Mouse (Mus musculus): Measurements from ENCODE around the gene Usp20. TPM values are rescaled to one million over a fixed set of nuclear protein-coding genes. Genes with fewer than 3 reads are reported as not detected.

Gene Usp20
- polyA plus RNA-seq, 1 experiment, result 38.5 TPM

DNA sequence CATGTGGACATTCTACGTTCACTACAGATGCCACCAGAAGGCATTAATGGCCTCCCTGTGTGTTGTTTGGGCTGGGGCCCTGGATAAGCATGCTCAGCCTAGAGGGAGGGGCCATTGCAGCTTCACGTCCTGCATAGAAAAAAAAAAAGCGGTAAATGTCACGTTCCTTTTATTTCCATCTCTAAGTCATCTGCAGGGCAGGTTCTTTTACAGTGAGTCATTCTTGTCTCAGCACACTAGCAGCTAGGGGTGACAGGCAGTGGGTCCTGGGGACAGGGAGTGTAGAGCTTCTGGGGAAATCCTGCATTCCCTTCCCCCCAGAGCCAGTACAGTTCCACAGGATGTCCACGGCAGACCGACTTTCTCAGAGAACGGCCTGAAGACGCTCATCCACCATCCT is 44.6 kb downstream of the Usp20 start:
- TF ChIP-seq REST (IDR thresholded peaks at IDR 0.05; ENCODE audit: insufficient read depth, insufficient read length) (no peak), USF1 (IDR thresholded peaks at IDR 0.05; ENCODE audit: low read depth) (no peak), POLR2AphosphoS2 (IDR thresholded peaks at IDR 0.05; ENCODE audit: insufficient read length, low read depth) (no peak)
- Histone ChIP-seq H3K4me3 (no peak overlapping the region), H3ac (ENCODE audit: control insufficient read depth, insufficient read length) (no peak overlapping the region), H3K27me3 (ENCODE audit: control insufficient read depth, insufficient read depth, insufficient read length) (no peaks in the 10 kb centered on the region), H3K79me2 (ENCODE audit: control insufficient read depth, insufficient read depth) (no peaks in the 10 kb centered on the region), H3K4me2 (ENCODE audit: low read depth) (peak overlapping the region; percentile 26), H3K36me3 (ENCODE audit: control insufficient read depth, insufficient read depth) (peaks cover 4% of the 10 kb centered on the region)

DNA sequence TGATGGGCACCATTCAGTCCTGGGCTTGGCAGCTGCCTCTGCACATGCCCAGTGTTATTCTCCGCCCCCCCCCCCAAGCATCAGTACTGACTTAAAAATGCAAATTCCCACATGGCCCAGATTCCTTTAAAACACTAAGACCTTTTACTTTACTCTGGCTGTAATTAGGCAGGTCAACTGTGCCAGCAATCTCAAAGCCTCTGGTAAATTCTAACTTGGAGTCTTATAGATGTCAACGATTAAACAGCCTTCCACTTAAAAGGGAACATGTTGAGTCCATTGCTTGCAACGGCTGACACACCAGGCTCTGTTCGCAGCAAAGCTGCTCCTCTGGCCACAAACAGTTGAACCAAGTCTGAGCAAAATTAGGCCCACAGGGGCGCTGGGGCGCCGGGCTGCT is 49.9 kb downstream of the Usp20 start:
- Histone ChIP-seq H3K27me3 (ENCODE audit: control insufficient read depth, insufficient read depth, insufficient read length) (no peaks in the 10 kb centered on the region), H3K79me2 (ENCODE audit: control insufficient read depth, insufficient read depth) (no peaks in the 10 kb centered on the region), H3K4me2 (ENCODE audit: low read depth) (no peak overlapping the region), H3K4me3 (no peak overlapping the region), H3ac (ENCODE audit: control insufficient read depth, insufficient read length) (no peak overlapping the region), H3K36me3 (ENCODE audit: control insufficient read depth, insufficient read depth) (peaks cover 20% of the 10 kb centered on the region)
- TF ChIP-seq MYOG (IDR thresholded peaks at IDR 0.05; ENCODE audit: control insufficient read depth in 1 of 3, insufficient read depth in 1 of 3, insufficient read length in 2 of 3, low read depth in 2 of 3), result no peak
- no peak for TF ChIP-seq POLR2AphosphoS2 (IDR thresholded peaks at IDR 0.05; ENCODE audit: insufficient read length, low read depth)
- TF ChIP-seq REST (IDR thresholded peaks at IDR 0.05; ENCODE audit: insufficient read depth, insufficient read length), result no peak
- TF ChIP-seq TCF12 (IDR thresholded peaks at IDR 0.05; ENCODE audit: insufficient read depth, poor library complexity, severe bottlenecking), result no peak
- TF ChIP-seq MYOD1 (IDR thresholded peaks at IDR 0.05; ENCODE audit: control insufficient read depth in 1 of 3, insufficient read length in 2 of 3, low read depth in 2 of 3), result no peak
- TF ChIP-seq TCF3 (IDR thresholded peaks at IDR 0.05; ENCODE audit: insufficient read length, low read depth), result no peak
- no peak for TF ChIP-seq E2F4 (IDR thresholded peaks at IDR 0.05; ENCODE audit: insufficient read depth)
- TF ChIP-seq POLR2A (IDR thresholded peaks at IDR 0.05; ENCODE audit: insufficient read length, low read depth), result no peak
- no peak for TF ChIP-seq MAX (IDR thresholded peaks at IDR 0.05; ENCODE audit: low read depth)

DNA sequence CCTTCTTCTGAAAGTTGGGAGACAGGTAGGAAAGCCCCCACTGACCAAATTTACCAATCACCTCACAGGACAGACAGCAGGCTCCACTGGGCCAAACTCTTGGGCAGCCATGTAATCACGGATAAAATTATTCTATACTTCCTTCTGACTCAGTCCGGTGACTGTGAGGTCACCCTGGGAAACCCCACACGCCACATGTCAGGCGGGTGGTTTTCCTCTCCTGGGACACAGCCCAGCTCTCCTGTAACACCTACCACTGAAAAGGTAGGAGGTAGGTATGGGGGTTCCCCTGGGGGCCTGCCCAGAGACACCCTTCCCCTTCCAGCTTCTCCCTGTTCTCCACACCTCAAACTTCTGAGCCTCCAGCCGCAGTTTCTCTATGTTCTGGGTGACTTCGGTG is 54.7 kb downstream of the Usp20 start:
- Histone ChIP-seq H3K27me3 (ENCODE audit: control insufficient read depth, insufficient read depth, insufficient read length) (no peaks in the 10 kb centered on the region), H3K4me3 (no peak overlapping the region), H3K36me3 (ENCODE audit: control insufficient read depth, insufficient read depth) (peaks cover 23% of the 10 kb centered on the region), H3K79me2 (ENCODE audit: control insufficient read depth, insufficient read depth) (no peaks in the 10 kb centered on the region), H3ac (ENCODE audit: control insufficient read depth, insufficient read length) (no peak overlapping the region), H3K4me2 (ENCODE audit: low read depth) (no peak overlapping the region)
- TF ChIP-seq POLR2AphosphoS2 (IDR thresholded peaks at IDR 0.05; ENCODE audit: insufficient read length, low read depth), result no peak
- no peak for TF ChIP-seq POLR2A (IDR thresholded peaks at IDR 0.05; ENCODE audit: insufficient read length, low read depth)
- TF ChIP-seq MYOG (IDR thresholded peaks at IDR 0.05; ENCODE audit: control insufficient read depth in 1 of 3, insufficient read depth in 1 of 3, insufficient read length in 2 of 3, low read depth in 2 of 3), result no peak
- no peak for TF ChIP-seq SRF (IDR thresholded peaks at IDR 0.05; ENCODE audit: control insufficient read depth, insufficient read length, low read depth)
- TF ChIP-seq MYOD1 (IDR thresholded peaks at IDR 0.05; ENCODE audit: control insufficient read depth in 1 of 3, insufficient read length in 2 of 3, low read depth in 2 of 3), result no peak
- no peak for TF ChIP-seq E2F4 (IDR thresholded peaks at IDR 0.05; ENCODE audit: insufficient read depth)
- no peak for TF ChIP-seq TCF3 (IDR thresholded peaks at IDR 0.05; ENCODE audit: insufficient read length, low read depth)
- TF ChIP-seq MAX (IDR thresholded peaks at IDR 0.05; ENCODE audit: low read depth), result no peak
- TF ChIP-seq CEBPB (IDR thresholded peaks at IDR 0.05; ENCODE audit: insufficient read depth, poor library complexity, severe bottlenecking), result no peak
- no peak for TF ChIP-seq TCF12 (IDR thresholded peaks at IDR 0.05; ENCODE audit: insufficient read depth, poor library complexity, severe bottlenecking)
- TF ChIP-seq USF1 (IDR thresholded peaks at IDR 0.05; ENCODE audit: low read depth), result no peak

DNA sequence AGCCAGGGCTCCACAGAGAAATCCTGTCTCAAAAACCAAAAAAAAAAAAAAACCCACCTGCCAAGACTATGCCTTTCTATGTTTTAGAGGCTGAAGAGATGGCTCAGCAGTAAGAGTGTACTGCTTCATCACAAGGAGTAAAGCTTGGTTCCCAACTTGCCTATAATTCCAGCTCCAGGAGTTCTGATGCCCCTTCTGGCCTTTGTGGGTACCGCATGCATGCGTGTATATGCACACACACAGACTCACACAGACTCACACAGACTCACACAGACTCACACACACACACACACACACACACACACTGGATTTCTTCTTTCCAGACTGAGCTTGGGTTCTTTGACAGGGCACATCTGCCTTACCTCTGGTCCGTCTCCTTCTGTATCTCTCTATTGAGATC is 58.0 kb downstream of the Usp20 start:
- Histone ChIP-seq H3K27me3 (ENCODE audit: control insufficient read depth, insufficient read depth, insufficient read length) (no peaks in the 10 kb centered on the region), H3K79me2 (ENCODE audit: control insufficient read depth, insufficient read depth) (no peaks in the 10 kb centered on the region), H3ac (ENCODE audit: control insufficient read depth, insufficient read length) (no peak overlapping the region), H3K36me3 (ENCODE audit: control insufficient read depth, insufficient read depth) (peaks cover 12% of the 10 kb centered on the region), H3K4me2 (ENCODE audit: low read depth) (no peak overlapping the region), H3K4me3 (no peak overlapping the region)
- TF ChIP-seq MYOD1 (IDR thresholded peaks at IDR 0.05; ENCODE audit: control insufficient read depth in 1 of 3, insufficient read length in 2 of 3, low read depth in 2 of 3) (no peak), REST (IDR thresholded peaks at IDR 0.05; ENCODE audit: insufficient read depth, insufficient read length) (no peak), TCF3 (IDR thresholded peaks at IDR 0.05; ENCODE audit: insufficient read length, low read depth) (no peak)

DNA sequence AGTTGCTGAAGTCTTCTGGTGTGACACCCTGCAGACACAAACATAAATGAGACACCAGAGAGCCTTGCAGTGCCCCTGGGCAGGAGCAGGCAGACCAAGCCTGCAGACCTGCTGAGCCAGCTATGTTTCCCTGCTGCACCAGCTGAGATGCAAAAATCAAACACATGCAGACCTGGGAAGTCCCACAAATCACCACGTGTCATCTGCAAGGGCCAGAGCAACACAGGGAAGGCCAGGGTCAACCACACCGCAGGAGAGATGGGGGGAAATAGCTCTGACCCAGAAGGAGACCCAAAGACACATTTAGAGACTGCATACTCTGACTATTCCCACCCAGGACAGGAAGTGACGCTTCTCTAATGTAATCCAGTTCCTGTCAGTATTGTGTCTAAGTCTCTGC is 58.4 kb downstream of the Usp20 start:
- peaks cover 8% of the 10 kb centered on the region for H3K36me3 ChIP-seq (ENCODE audit: control insufficient read depth, insufficient read depth)
- TF ChIP-seq MAX (IDR thresholded peaks at IDR 0.05; ENCODE audit: low read depth) (no peak), USF1 (IDR thresholded peaks at IDR 0.05; ENCODE audit: low read depth) (no peak), CEBPB (IDR thresholded peaks at IDR 0.05; ENCODE audit: insufficient read depth, poor library complexity, severe bottlenecking) (no peak), SRF (IDR thresholded peaks at IDR 0.05; ENCODE audit: control insufficient read depth, insufficient read length, low read depth) (no peak), MYOD1 (IDR thresholded peaks at IDR 0.05; ENCODE audit: control insufficient read depth in 1 of 3, insufficient read length in 2 of 3, low read depth in 2 of 3) (no peak), POLR2A (IDR thresholded peaks at IDR 0.05; ENCODE audit: insufficient read length, low read depth) (no peak), POLR2AphosphoS2 (IDR thresholded peaks at IDR 0.05; ENCODE audit: insufficient read length, low read depth) (no peak), E2F4 (IDR thresholded peaks at IDR 0.05; ENCODE audit: insufficient read depth) (no peak), REST (IDR thresholded peaks at IDR 0.05; ENCODE audit: insufficient read depth, insufficient read length) (no peak), MYOG (IDR thresholded peaks at IDR 0.05; ENCODE audit: control insufficient read depth in 1 of 3, insufficient read depth in 1 of 3, insufficient read length in 2 of 3, low read depth in 2 of 3) (no peak), TCF12 (IDR thresholded peaks at IDR 0.05; ENCODE audit: insufficient read depth, poor library complexity, severe bottlenecking) (no peak), TCF3 (IDR thresholded peaks at IDR 0.05; ENCODE audit: insufficient read length, low read depth) (no peak)

More for the DNA sequence above, 58.4 kb downstream of the Usp20 start:
- no peak overlapping the region for H3K4me2 ChIP-seq (ENCODE audit: low read depth)
- H3ac ChIP-seq (ENCODE audit: control insufficient read depth, insufficient read length), result no peak overlapping the region
- no peak overlapping the region for H3K4me3 ChIP-seq
- no peaks in the 10 kb centered on the region for H3K27me3 ChIP-seq (ENCODE audit: control insufficient read depth, insufficient read depth, insufficient read length)
- H3K79me2 ChIP-seq (ENCODE audit: control insufficient read depth, insufficient read depth), result no peaks in the 10 kb centered on the region

Measured in myocyte (in vitro differentiated cells).